Mouse (Mus musculus) heart, postnatal 0 days (tissue): ENCODE data around the gene Bhlhe40. TPM values are rescaled to one million over a fixed set of nuclear protein-coding genes. Genes with fewer than 3 reads are reported as not detected.

Experiments used
- ATAC-seq: fragments of 200-750 bp; cut with Nextera tagmentation; 2 replicates; pipeline ENCODE4 v1.8.0; 2017; ENCODE audit warnings: low read depth, moderate number of reproducible peaks, moderate library complexity; ENCODE audit not compliant: insufficient read depth
- DNase-seq: peaks from one replicate; pipeline ENCODE4 v3.0.0-alpha.2; 2016; ENCODE audit warnings: low spot score
- H3K27ac ChIP-seq: fragments of 300-500 bp; sonication (generic); 2 replicates; pipeline ENCODE4 v1.5.1; 2014; ENCODE audit warnings: low read depth, mild to moderate bottlenecking
- H3K27me3 ChIP-seq: fragments of 300-500 bp; sonication (generic); 2 replicates; pipeline ENCODE4 v1.6.1; 2014; ENCODE audit warnings: low read length, mixed read lengths; ENCODE audit not compliant: control insufficient read depth, insufficient read depth
- H3K36me3 ChIP-seq: fragments of 300-500 bp; sonication (generic); replicated peaks from 2 replicates; pipeline ENCODE4 v1.6.1; 2014; ENCODE audit warnings: low read length, mixed read lengths; ENCODE audit not compliant: control insufficient read depth, insufficient read depth
- H3K4me1 ChIP-seq: fragments of 300-500 bp; sonication (generic); 2 replicates; pipeline ENCODE4 v1.6.1; 2014; ENCODE audit warnings: antibody characterized with exemption; ENCODE audit not compliant: control insufficient read depth, insufficient read depth
- H3K4me2 ChIP-seq: fragments of 300-500 bp; sonication (generic); 2 replicates; pipeline ENCODE4 v1.6.1; 2014; ENCODE audit warnings: low read depth, mild to moderate bottlenecking, low read length, moderate library complexity
- H3K4me3 ChIP-seq: fragments of 300-500 bp; sonication (generic); 2 replicates; pipeline ENCODE4 v1.5.1; 2014; ENCODE audit warnings: low read depth, low read length
- H3K9ac ChIP-seq: fragments of 300-500 bp; sonication (generic); replicated peaks from 2 replicates; pipeline ENCODE4 v1.6.1; 2014; ENCODE audit warnings: low read depth, low read length, mixed read lengths
- H3K9me3 ChIP-seq: fragments of 300-500 bp; sonication (generic); replicated peaks from 2 replicates; pipeline ENCODE4 v1.6.1; 2016; ENCODE audit warnings: low read length; ENCODE audit not compliant: control insufficient read depth
- CTCF ChIP-seq: IDR thresholded peaks from 2 replicates; pipeline ENCODE4 v1.5.1; 2016; ENCODE audit warnings: antibody characterized with exemption, control low read depth, low read depth
- EP300 ChIP-seq: IDR thresholded peaks from 2 replicates; pipeline ENCODE4 v1.6.1; 2016; ENCODE audit warnings: antibody characterized with exemption, low read depth
- WGBS: fragments of 180-500 bp; shearing (Covaris S2); extraction: QIAGEN DNeasy Blood & Tissue Kit; methylation state at CpG from one replicate; pipeline ENCODE4 v1.1.7; 2014; 5-methylcytosine and 5-hydroxymethylcytosine counted together
- polyA plus RNA-seq: library from polyadenylated mRNA; unstranded; fragments of >200 nt; fragmentation: Nextera tagmentation; extraction: Ambion mirVana; gene quantifications from 2 replicates; pipeline ENCODE4 v1.2.1, GENCODE M21; 2015
- total RNA-seq: library from RNA; depleted of rRNA; stranded (reverse); fragments of >200 nt; gene quantifications from 2 replicates; pipeline ENCODE4 v1.2.3, GENCODE M21; 2014; ENCODE audit warnings: low replicate concordance

Gene Bhlhe40
- total and polyA plus RNA-seq, 2 experiments from 2014 or later = 11.8 to 19.7 TPM

- 77% methylated on average over 3 of the region's 3 CpGs for WGBS
- TF ChIP-seq CTCF (no peak), EP300 (no peak)
- DNase-seq = no peak
Measured at GRCm38 (mm10) chr6:108702648-108703047, 42.2 kb downstream of the Bhlhe40 start.

GRCm38 (mm10) chr6:108703085-108703484, 42.7 kb downstream of the Bhlhe40 start:
- H3K9me3 ChIP-seq = no peaks in the 10 kb centered on the region
- 88% methylated on average over 1 of the region's 1 CpGs for WGBS
- H3K4me2 ChIP-seq = no peak overlapping the region
- H3K27ac ChIP-seq = no peak overlapping the region
- ATAC-seq = no peak
- no peak overlapping the region for H3K9ac ChIP-seq
- no peak overlapping the region for H3K4me3 ChIP-seq
- TF ChIP-seq EP300 (no peak), CTCF (no peak)
- no peak for DNase-seq
- H3K4me1 ChIP-seq = peaks cover 10% of the 10 kb centered on the region; the same call in 1 of the 2 replicates
- 0 out of 2 replicates have a peak, but pooled peaks cover 4% of the 10 kb centered on the region for H3K27me3 ChIP-seq
- no peaks in the 10 kb centered on the region for H3K36me3 ChIP-seq

More at GRCm38 (mm10) chr6:108702648-108703047, 42.2 kb downstream of the Bhlhe40 start:
- H3K9ac ChIP-seq = no peak overlapping the region
- H3K36me3 ChIP-seq = no peaks in the 10 kb centered on the region
- H3K27ac ChIP-seq = no peak overlapping the region
- H3K4me3 ChIP-seq = no peak overlapping the region
- no peak overlapping the region for H3K4me2 ChIP-seq
- ATAC-seq = no peak
- H3K27me3 ChIP-seq = 0 out of 2 replicates have a peak, but pooled peaks cover 4% of the 10 kb centered on the region
- no peaks in the 10 kb centered on the region for H3K9me3 ChIP-seq
- H3K4me1 ChIP-seq = peaks cover 10% of the 10 kb centered on the region; the same call in 1 of the 2 replicates

DNA sequence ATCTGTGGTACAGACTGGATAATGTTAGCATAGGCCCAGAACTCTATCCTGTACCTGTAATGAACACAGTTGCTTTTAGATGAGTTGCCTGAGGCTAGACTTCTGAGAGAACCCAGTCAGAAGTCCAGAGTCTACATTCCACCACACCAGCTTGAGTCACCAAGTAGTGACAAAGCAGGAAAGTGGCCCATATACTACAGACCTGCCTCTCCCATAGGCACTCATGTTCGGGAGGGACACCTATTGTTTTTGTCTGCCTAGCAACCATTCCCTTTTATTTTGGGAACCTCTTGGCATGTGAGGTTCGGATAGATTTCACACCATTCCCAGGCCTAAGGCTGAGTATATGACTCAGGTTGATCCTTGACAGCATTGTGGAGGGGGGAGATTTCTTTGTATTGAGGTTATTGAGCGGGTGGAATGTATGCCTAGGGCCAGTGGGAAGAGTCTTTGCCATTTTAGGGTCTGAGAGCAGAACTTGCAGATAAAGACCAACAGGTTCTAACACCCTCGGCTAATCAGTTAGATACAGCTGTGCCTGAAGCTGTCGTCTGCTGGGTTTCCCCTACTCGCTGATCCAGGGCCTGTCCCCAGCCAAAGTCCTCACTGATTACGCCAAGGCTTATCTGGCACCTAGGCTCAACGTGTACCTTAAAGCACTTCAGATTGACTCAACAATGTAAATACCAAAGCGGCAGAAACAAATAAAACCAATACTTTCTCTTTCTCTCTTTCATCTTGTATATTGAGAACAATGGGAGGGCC, 44.1 kb downstream of the Bhlhe40 start:
- Histone ChIP-seq H3K27me3 (0 out of 2 replicates have a peak, but pooled peaks cover 4% of the 10 kb centered on the region), H3K4me3 (no peak overlapping the region), H3K9ac (no peak overlapping the region), H3K4me1 (peaks cover 10% of the 10 kb centered on the region; the same call in 1 of the 2 replicates), H3K4me2 (no peak overlapping the region), H3K9me3 (no peaks in the 10 kb centered on the region), H3K36me3 (no peaks in the 10 kb centered on the region), H3K27ac (no peak overlapping the region)
- TF ChIP-seq EP300 (no peak), CTCF (no peak)
- WGBS = 36% methylated on average over 9 of the region's 9 CpGs
- no peak for ATAC-seq
- DNase-seq = no peak

DNA sequence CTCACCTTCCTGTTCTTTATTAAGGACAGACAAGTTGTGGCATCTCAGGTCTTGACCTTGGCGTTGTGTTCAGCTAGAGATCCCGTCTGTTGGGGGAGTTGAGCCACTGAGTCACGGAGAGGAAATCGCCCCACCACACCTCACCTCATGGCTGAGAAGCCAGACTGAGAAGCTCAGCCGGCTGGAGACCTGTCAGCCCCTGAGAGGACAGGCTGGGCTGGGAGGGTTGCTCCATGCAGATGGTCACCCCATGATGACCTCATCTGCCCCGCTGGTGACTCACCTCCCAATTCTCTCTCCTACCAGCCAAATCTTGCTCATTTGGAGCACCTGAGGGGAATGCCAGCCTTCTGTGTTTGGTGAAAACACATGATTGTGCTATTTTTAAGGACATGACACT, 45.5 kb downstream of the Bhlhe40 start:
- ATAC-seq (no peak), DNase-seq (no peak)
- H3K9ac ChIP-seq = no peak overlapping the region
- WGBS = 52% methylated on average over 6 of the region's 6 CpGs
- no peak overlapping the region for H3K4me3 ChIP-seq
- H3K36me3 ChIP-seq = no peaks in the 10 kb centered on the region
- H3K4me2 ChIP-seq = no peak overlapping the region
- no peaks in the 10 kb centered on the region for H3K27me3 ChIP-seq
- no peak overlapping the region for H3K27ac ChIP-seq
- H3K4me1 ChIP-seq = peaks cover 6% of the 10 kb centered on the region; the same call in 1 of the 2 replicates
- TF ChIP-seq EP300 = no peak
- no peak for TF ChIP-seq CTCF
- no peaks in the 10 kb centered on the region for H3K9me3 ChIP-seq

DNA sequence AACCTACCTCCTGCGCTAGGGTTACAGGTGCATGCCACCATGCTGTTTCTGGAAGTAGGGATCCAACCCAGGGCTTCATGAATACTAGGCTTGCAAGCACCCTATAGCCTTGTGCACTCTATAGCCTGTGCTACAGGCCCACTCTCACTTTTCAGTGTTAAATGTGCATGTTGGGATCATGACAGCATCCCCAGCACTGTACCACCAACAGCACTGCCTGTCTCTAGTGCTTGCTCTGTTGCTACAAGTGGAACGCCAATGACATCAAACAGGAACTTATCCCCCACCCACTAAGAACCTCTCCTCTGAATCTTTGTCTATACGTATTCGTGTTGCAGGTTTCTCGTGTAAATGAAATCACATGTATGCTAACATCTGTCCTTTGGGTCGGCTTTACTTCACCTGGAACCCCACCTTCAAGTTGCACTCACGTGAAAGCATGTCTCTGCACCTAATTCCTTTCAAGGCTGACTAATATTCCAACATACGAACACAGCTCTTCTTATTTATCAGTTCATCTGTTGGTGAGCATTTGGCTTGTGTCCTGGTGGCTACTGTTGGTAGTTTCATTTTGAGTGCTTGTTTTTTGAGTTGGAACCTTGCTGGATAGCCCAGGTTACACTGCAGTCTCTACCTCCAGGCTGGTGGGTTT, 46.7 kb downstream of the Bhlhe40 start:
- Histone ChIP-seq H3K27me3 (no peaks in the 10 kb centered on the region), H3K9me3 (no peaks in the 10 kb centered on the region), H3K4me2 (no peak overlapping the region), H3K36me3 (no peaks in the 10 kb centered on the region), H3K27ac (no peak overlapping the region), H3K4me1 (peaks cover 6% of the 10 kb centered on the region; the same call in 1 of the 2 replicates), H3K4me3 (no peak overlapping the region), H3K9ac (no peak overlapping the region)
- 91% methylated on average over 8 of the region's 8 CpGs for WGBS
- DNase-seq (no peak), ATAC-seq (no peak)
- TF ChIP-seq EP300 = no peak
- no peak for TF ChIP-seq CTCF
